Mouse (Mus musculus): ENCODE results near the gene Mgat1. TPM values are rescaled to one million over a fixed set of nuclear protein-coding genes. Genes with fewer than 3 reads are reported as not detected.
"Not testable (repeated sequence)": the region's sequence is repeated elsewhere in the genome, so short reads cannot be mapped to it uniquely, and the experiment has no call there.

The Mgat1 gene
- 60.6 and 65.9 TPM in 2 replicates for polyA plus RNA-seq (2012; rRNA removed)

DNA sequence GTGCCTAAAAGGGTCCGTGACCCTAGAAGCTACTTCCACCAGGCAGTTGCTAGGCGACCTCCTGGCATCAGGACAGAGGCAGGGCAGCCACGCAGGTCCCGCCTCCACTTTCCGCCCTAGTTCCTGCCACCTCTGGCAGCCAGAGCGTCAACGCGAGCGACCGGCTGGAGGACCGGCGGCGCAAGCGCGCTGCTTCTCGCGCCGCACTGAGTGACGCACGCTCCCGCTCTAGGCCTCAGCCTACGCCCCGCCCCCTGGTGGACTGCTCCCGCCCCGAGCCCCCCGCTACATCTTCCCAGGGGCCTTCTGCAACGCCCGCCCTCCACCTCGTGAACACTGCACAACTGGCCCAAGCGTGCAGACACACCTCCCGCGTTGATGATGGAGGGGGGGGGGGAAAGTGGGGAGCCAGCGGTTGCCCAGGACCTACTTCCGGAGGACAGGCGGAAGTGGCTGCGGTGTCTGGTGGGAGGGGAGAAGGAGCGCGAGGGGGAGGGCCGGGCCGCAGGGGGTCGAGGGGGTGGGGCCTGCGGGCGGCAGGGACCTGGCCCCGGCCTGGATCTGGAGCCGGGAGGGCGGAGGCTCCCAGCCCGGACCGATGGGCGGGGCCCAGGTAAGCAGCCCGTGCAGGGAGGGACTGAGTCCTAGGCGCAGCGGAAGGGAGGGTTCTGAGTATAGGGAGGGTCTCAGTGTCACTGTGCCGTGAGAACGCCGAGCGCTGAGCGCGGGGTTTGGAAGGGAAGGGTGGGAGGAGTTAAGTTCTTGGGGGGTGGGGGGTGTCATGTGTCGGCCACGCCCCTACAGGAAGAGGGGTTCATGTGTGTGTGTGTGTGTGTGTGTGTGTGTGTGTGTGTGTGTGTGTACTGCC is at the start of gene Mgat1:
Gene Mgat1 (plus strand): TSS at position 465 of the 868 bp plus-strand sequence.
- peak; percentile 99 for DNase-seq (ENCODE audit: low read depth)
- TF ChIP-seq POLR2A (IDR thresholded peaks at IDR 0.05; ENCODE audit: borderline replicate concordance, extremely low read depth, insufficient read depth, insufficient read length, poor library complexity, severe bottlenecking), result peak; percentile 80
- 0 out of 2 replicates have a peak, but pooled peaks have one; percentile 6 for TF ChIP-seq CTCF (IDR thresholded peaks at IDR 0.05; ENCODE audit: borderline replicate concordance, extremely low read depth, insufficient read depth, insufficient read length)

DNA sequence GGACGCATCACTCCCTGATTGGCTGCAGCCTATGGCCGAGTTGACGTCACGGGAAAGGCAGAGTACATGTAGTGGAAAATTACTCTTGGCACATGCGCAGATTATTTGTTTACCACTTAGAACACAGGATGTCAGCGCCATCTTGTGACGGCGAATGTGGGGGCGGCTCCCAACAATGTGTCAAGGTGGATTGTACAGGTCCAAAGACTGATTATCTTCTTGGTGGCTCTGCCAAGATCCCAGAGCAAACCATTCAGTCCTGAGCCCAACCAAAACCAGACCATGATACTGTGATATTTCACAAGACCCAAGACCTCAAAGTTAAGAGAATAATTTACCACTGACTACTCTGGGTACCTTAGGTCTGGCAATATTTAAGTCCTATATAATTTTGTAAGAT is 49.2 kb upstream of the Mgat1 start:
- not testable (repeated sequence) for DNase-seq (ENCODE audit: low read depth)

DNA sequence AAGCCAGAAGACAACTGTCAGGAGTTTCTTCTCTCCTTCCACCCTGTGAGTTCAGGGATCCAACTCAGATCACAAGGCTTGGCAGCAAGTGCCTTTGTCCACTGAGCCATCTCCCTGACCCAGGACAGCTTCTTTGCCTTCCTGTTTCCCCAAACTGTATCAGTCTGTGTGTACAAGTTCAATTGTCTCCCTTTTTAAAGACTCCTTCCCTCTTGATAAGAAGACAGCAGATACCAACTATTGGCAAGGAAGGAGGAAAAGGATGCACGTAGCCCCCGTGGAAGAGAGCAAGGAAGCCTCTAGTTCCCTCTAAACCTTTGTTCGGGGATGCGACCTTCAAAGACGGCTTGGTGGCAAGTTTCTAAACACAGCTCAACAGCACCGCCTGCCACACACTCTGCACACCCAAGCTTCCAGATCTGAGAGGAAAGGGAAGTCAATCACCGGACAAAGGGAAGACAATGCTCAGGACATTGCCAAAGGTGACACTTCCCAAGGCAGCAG is 48.1 kb upstream of the Mgat1 start:
- no peak for DNase-seq (ENCODE audit: low read depth)
- no peak for TF ChIP-seq POLR2A (IDR thresholded peaks at IDR 0.05; ENCODE audit: borderline replicate concordance, extremely low read depth, insufficient read depth, insufficient read length, poor library complexity, severe bottlenecking)
- TF ChIP-seq CTCF (IDR thresholded peaks at IDR 0.05; ENCODE audit: borderline replicate concordance, extremely low read depth, insufficient read depth, insufficient read length), result no peak

DNA sequence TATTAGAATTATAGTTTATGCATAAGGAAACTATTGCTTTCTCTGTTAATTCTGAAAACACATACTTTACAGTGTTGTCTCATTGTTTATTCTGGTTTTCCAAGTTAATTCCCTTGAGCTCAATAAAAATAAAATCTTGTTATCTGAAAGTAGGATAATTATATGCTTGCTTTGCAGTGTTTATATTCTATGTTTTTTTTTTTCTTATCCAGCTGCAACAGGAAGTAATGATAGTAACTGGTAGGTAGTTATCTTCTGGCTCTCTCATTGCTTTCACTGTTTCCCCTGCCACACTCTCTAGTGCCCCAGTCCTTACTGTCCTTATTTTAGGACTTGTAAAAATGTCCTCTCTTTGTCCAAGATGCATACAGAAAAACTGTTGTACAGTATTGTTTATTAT is 43.3 kb upstream of the Mgat1 start:
- no peak for TF ChIP-seq POLR2A (IDR thresholded peaks at IDR 0.05; ENCODE audit: borderline replicate concordance, extremely low read depth, insufficient read depth, insufficient read length, poor library complexity, severe bottlenecking)
- no peak for TF ChIP-seq CTCF (IDR thresholded peaks at IDR 0.05; ENCODE audit: borderline replicate concordance, extremely low read depth, insufficient read depth, insufficient read length)
- no peak for DNase-seq (ENCODE audit: low read depth)

DNA sequence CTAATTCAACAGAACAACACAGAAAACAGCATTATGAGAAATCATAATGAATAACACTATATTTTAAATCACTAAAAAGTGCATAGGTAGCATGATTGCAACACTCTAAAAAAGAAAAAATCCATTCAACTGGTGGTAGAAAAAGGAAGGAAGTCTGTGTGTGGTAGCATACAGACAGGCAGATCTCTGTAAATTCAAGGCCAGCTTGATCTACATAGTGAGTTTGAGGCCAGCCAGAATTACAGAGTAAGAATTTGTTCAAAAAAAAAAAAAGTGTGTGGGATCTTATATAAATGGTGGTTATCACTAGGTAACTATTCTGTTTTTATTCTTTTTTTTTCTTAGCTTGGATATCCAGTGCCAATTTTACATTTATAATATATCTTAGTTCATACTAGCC is 42.8 kb upstream of the Mgat1 start:
- TF ChIP-seq CTCF (IDR thresholded peaks at IDR 0.05; ENCODE audit: borderline replicate concordance, extremely low read depth, insufficient read depth, insufficient read length) (no peak), POLR2A (IDR thresholded peaks at IDR 0.05; ENCODE audit: borderline replicate concordance, extremely low read depth, insufficient read depth, insufficient read length, poor library complexity, severe bottlenecking) (no peak)
- DNase-seq (ENCODE audit: low read depth), result no peak

DNA sequence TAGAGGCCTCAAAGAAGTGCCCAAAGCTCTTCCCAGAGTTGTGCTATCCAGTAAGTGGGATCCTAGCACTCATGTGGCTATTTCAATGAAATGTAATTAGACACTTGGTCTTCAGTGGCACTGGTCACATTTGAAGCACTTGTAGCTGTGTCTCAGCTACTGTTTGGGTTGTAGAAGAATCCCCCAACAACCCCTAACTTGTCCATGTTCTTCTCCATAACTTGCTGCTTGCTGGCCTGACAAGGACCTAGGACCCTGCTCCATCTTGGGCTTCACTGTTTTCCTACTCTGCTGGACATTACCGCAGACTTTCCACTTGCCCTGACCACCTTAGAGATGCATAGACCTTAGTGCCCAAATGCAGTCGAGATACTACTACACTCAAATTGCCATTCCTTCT is 41.9 kb upstream of the Mgat1 start:
- TF ChIP-seq CTCF (IDR thresholded peaks at IDR 0.05; ENCODE audit: borderline replicate concordance, extremely low read depth, insufficient read depth, insufficient read length), result no peak
- TF ChIP-seq POLR2A (IDR thresholded peaks at IDR 0.05; ENCODE audit: borderline replicate concordance, extremely low read depth, insufficient read depth, insufficient read length, poor library complexity, severe bottlenecking), result no peak
- no peak for DNase-seq (ENCODE audit: low read depth)

DNA sequence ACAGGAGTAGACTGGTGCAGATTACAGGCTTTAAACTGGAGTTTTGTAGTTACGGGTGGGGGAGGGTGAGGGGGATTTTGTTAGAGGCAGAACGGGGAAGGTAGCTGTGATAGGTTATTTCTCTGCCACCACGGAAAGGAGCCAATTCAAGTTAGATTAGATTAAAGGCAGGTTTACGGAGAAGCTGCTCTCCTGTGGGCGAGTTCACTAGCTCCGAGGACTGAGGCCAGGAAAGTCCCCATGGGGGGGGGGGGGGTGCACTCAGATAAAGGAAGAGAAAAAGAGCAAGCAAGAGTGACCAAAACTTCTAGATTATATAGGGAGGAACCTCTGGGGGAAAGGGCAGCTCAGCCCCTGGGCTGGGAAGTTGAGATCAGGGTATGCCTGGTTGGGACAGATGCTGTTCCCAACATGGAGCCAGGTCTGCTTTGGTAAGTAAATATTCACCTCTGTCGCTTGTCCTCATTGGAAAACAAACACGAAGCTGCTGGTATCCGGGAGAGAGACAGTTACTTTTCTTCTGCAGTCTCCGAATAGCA is 41.4 kb upstream of the Mgat1 start:
- DNase-seq (ENCODE audit: low read depth), result peak; percentile 28
- no peak for TF ChIP-seq CTCF (IDR thresholded peaks at IDR 0.05; ENCODE audit: borderline replicate concordance, extremely low read depth, insufficient read depth, insufficient read length)
- TF ChIP-seq POLR2A (IDR thresholded peaks at IDR 0.05; ENCODE audit: borderline replicate concordance, extremely low read depth, insufficient read depth, insufficient read length, poor library complexity, severe bottlenecking), result no peak

DNA sequence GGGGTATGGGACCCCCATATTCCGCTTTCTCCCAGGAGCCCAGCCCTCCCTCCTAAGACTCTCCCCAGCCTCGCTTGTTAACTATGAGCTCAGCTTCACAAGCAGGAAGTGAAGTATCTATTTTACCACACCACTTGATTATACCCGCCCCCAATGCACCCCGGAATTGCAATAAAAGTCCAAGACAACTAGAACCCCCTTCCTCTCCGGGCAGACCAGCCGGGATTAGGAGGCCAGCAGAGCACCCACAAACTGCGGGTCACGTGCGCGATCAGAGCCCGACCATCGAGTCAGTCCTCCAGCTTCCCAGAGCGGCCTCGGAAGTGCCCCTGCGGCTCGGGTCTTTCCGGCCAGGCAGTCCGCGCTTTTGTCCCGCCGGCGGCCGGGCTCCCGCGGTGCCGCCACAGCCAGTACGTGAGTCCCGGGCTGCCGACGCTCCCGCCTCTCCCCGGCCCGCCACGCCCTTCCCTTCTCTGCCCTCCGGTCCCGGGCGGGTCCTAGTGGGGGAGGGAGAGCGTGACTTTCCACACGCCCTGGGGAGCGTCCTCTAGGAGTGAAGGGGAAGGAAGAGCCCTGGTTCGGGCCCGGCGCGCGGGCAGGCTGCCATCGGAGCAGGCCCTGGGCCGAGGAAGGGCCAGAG is 40.7 kb upstream of the Mgat1 start, which contains the start of gene Zfp62:
Gene Zfp62 (plus strand): TSS at position 164 of the 640 bp plus-strand sequence.
- no peak for TF ChIP-seq CTCF (IDR thresholded peaks at IDR 0.05; ENCODE audit: borderline replicate concordance, extremely low read depth, insufficient read depth, insufficient read length)
- TF ChIP-seq POLR2A (IDR thresholded peaks at IDR 0.05; ENCODE audit: borderline replicate concordance, extremely low read depth, insufficient read depth, insufficient read length, poor library complexity, severe bottlenecking), result peak; percentile 90
- DNase-seq (ENCODE audit: low read depth), result peak; percentile 97

DNA sequence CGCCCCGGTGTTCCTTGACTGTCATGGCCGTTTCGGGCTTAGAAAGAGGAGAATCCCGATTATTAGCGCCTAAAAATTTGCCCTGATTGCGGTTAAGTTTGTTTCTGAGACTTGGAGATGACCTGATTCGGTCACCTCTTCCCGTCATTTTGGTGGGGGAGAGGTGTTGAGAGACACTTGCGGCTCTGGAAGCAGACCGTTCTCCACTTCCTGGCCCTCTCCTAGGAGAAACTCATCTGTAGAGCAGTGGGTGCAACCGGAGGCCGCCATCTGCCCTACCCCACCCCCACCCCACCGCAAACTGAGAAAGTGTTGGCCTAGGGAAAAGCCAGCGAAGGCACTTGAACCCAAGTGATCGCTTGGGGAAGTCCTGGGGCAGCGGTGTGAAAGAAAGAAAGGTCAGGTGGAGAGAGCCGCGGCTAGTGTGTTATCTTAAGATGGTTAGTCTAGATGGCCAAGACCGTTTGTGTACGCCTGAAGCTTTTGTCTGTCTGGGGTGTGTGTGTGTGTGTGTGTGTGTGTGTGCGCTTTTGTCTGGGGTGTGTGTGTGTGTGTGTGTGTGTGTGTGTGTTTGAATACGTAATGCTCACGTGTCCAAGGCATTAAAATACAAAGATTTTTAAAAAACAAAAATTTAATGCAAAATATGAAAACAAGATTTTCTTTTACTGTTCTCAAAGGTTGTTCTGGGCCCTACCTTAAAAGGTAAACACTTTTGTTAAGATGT is 40.1 kb upstream of the Mgat1 start:
- no peak for TF ChIP-seq POLR2A (IDR thresholded peaks at IDR 0.05; ENCODE audit: borderline replicate concordance, extremely low read depth, insufficient read depth, insufficient read length, poor library complexity, severe bottlenecking)
- TF ChIP-seq CTCF (IDR thresholded peaks at IDR 0.05; ENCODE audit: borderline replicate concordance, extremely low read depth, insufficient read depth, insufficient read length), result no peak
- peak; percentile 77 for DNase-seq (ENCODE audit: low read depth)

DNA sequence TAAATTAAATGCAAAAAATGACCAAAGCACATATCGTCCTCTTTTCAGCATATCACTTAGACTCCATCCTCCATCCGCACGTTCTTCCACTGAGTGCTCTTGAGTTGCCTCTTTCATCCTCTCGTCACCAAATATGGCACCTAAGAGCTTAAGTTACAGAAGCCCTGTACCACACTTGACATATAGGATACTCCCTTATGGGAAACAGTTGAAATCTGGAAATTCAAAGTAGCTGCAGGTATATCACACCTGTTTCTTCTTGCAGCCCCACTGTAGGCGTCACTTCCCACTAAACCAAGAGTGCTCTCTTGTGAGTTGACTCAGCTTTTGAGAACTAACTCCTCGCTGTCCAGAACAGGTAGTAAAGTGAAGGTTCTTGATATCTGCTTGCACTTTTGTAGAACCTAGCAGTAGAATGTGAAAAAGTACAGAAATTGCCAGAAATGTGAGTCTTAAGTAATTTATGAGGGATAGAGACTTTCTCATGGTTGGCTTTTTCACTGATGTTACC is 38.9 kb upstream of the Mgat1 start:
- TF ChIP-seq CTCF (IDR thresholded peaks at IDR 0.05; ENCODE audit: borderline replicate concordance, extremely low read depth, insufficient read depth, insufficient read length) (no peak), POLR2A (IDR thresholded peaks at IDR 0.05; ENCODE audit: borderline replicate concordance, extremely low read depth, insufficient read depth, insufficient read length, poor library complexity, severe bottlenecking) (no peak)
- DNase-seq (ENCODE audit: low read depth), result no peak

DNA sequence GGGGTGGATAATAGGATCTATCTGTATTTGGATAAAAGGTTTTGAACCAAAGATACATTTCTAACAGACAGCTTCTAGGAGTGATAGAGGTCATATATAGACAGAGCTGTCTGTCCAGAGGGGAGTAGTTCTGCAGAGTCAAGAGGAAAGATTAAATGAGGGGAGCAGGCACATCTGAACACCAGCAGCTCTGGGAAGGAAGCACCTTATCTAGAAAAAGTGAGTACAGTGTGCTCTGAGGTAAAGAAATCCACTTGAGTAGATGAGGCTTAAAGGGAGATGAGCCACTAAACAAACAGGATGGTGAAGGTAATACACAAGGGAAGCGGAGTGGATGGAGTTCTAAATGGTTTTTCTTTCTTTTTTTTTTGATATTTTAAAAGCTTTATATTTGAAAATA is 36.5 kb upstream of the Mgat1 start:
- DNase-seq (ENCODE audit: low read depth), result no peak
- TF ChIP-seq POLR2A (IDR thresholded peaks at IDR 0.05; ENCODE audit: borderline replicate concordance, extremely low read depth, insufficient read depth, insufficient read length, poor library complexity, severe bottlenecking) (no peak), CTCF (IDR thresholded peaks at IDR 0.05; ENCODE audit: borderline replicate concordance, extremely low read depth, insufficient read depth, insufficient read length) (no peak)

Measured in brain, embryonic 14.5 days (tissue).